Mouse (Mus musculus): Measurements from ENCODE around the gene Cldn9. TPM values are rescaled to one million over a fixed set of nuclear protein-coding genes. Genes with fewer than 3 reads are reported as not detected.
A peak's percentile ranks its signal among the peaks of the same experiment; 100 is the strongest.

Cldn9 gene
- total RNA-seq, 1 experiment from 2014 or later = not detected

DNA sequence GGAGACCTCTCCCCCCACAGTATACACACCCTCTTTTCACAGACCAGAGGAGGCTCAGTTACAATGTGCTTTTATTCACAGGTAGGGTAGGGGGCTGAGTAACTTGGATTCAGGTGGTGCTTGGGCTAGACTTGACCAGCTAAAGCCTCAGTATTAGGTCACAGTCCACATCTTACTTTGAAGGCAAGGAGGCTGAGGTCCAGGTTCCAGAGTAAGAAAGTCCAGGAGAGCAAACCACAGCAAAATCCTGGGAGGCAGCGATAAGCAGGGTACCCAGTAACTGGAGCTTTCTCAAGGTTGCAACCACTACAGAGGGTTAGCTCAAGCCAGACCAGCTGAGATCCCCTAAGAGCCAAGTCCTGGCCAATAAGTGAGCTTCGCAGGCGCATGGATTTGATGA, 1.3 kb downstream of the Cldn9 start:
- ATAC-seq (ENCODE audit: extremely low read depth, insufficient number of reproducible peaks, low FRiP score, poor library complexity, severe bottlenecking) = no peak

- ATAC-seq (ENCODE audit: extremely low read depth, insufficient number of reproducible peaks, low FRiP score, poor library complexity, severe bottlenecking) = no peak
Observed at GRCm38 (mm10) chr17:23682092-23682491, 1.7 kb downstream of the Cldn9 start.

GRCm38 (mm10) chr17:23681086-23681485, 2.7 kb downstream of the Cldn9 start:
- no peak for ATAC-seq (ENCODE audit: extremely low read depth, insufficient number of reproducible peaks, low FRiP score, poor library complexity, severe bottlenecking)

DNA sequence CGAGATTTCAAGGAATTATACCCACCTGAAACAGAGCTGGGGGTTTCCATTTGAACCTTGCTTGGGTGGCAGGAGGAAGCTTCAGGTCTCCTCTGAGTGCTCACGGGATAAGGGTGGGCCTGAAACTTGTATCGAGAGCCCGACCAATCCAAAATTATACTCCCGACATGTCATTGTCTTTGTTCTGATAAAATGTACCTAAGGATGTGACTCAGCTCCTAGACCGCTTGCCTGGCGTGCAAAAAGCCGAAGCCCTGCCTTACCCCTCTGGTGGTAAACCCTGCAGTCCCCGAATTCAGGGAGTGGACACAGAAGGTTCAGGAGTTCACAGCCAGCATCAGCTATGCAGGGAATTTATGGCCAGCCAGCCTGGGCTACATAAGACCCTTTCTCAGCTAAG, 3.5 kb downstream of the Cldn9 start:
- no peak for ATAC-seq (ENCODE audit: extremely low read depth, insufficient number of reproducible peaks, low FRiP score, poor library complexity, severe bottlenecking)

DNA sequence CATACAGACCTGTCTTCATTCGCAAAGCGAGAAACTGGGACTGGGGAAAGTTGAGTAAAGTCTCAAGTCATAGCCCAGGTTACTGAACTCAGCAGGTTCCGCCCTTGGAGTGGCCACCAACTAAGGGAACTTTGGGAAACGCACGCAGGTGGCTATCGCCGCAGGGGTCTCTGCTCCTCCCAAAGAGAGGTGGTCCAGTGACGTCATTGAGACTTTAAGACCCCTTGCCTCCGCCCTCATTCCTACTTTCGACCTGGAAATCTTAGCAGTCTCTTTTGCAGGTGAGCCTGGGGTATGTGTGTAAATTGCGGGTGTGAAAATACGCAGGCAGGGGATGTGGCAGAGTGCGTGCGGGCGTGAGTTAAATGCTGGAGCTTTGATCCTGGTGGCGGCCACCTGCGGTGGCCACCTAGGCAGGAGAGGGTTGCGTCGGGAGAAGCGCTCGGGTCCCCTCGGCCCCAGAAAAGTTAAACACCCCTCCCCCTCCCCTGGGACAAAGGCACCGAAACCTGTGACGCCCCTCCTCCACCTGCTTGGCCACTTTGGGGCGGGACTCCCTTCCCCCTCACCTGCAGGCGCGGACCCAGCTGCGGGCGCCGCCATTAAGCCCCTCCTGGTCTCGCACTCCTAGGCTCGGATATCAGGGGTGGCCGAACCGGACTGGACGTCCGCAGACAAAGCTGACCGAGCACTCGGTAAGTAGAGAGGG, 4.5 kb downstream of the Cldn9 start, which contains the start of gene Cldn6:
Cldn6 (plus strand) TSS at position 123 of the 709 bp plus-strand sequence.
- no peak for ATAC-seq (ENCODE audit: extremely low read depth, insufficient number of reproducible peaks, low FRiP score, poor library complexity, severe bottlenecking)

- ATAC-seq (ENCODE audit: extremely low read depth, insufficient number of reproducible peaks, low FRiP score, poor library complexity, severe bottlenecking) = peak; percentile 37; the same call in 1 of the 2 replicates
Observed at GRCm38 (mm10) chr17:23677236-23677679, 6.6 kb downstream of the Cldn9 start, which contains the start of gene Tnfrsf12a. Gene Tnfrsf12a, minus strand, starts transcription at chr17:23677468.

GRCm38 (mm10) chr17:23676473-23677031, 7.3 kb downstream of the Cldn9 start:
- no peak for ATAC-seq (ENCODE audit: extremely low read depth, insufficient number of reproducible peaks, low FRiP score, poor library complexity, severe bottlenecking)

DNA sequence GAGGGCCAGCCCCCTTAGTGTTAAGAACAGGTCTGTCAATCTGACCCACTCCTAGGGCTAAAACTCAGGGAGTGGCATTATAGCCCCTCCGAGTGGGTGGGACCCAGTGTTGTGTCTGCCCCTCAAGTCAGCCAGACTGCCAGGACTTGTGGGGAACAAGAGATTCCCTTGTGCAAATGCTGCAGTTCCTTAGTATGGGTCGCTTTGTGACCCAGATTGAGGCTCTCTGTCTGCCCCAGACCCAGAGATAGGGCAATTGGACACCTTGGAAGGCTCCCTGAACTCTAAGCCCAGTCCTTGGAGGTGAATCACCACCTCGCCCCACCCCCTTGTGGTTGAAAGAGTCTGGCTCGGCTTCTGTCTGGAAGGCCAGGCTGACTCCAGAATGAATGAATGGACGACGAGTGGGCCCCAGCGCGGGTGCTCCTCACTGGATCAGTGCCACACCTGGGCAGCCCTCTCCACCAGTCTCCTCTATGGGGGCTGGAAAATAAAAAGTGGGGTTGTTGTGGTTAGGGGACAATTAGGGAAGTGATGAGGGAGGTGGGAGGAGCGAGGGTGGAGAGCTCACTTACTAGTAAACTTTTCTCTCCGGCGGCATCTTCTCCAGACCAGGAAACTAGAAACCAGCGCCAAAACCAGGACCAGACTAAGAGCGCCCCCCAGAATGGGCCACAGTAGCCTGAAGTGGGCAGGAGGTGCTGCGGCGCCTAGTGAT, 8.1 kb downstream of the Cldn9 start:
- ATAC-seq (ENCODE audit: extremely low read depth, insufficient number of reproducible peaks, low FRiP score, poor library complexity, severe bottlenecking) = no peak

GRCm38 (mm10) chr17:23675127-23675526, 8.7 kb downstream of the Cldn9 start:
- ATAC-seq (ENCODE audit: extremely low read depth, insufficient number of reproducible peaks, low FRiP score, poor library complexity, severe bottlenecking) = no peak

GRCm38 (mm10) chr17:23674271-23674952, 9.4 kb downstream of the Cldn9 start:
- no peak for ATAC-seq (ENCODE audit: extremely low read depth, insufficient number of reproducible peaks, low FRiP score, poor library complexity, severe bottlenecking)

GRCm38 (mm10) chr17:23673424-23674073, 10.3 kb downstream of the Cldn9 start, which contains the start of the genes Hcfc1r1 and Thoc6:
Gene Hcfc1r1, plus strand, starts transcription at chr17:23673596.
Gene Thoc6, minus strand, starts transcription at chr17:23673882.
- peak; percentile 89 for ATAC-seq (ENCODE audit: extremely low read depth, insufficient number of reproducible peaks, low FRiP score, poor library complexity, severe bottlenecking)

DNA sequence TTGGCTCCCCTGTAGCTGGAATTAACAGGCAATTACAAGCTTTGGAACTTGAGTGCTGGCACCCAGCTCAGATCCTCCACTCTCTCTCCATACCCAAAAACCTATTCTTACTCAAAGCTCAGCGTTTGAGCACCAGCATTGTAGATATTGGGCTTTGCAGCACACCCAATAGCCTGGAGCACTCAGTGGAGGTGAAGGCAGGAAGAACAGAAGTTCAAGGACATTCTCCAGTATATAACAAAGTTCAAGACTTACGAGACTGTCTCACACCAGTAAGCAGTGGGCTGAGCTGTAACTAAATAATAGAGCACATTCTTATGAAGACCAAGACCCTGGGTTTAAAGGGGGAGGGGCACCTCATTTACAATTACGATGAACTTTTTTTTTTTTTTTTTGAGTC, 11.1 kb downstream of the Cldn9 start:
- no peak for ATAC-seq (ENCODE audit: extremely low read depth, insufficient number of reproducible peaks, low FRiP score, poor library complexity, severe bottlenecking)

DNA sequence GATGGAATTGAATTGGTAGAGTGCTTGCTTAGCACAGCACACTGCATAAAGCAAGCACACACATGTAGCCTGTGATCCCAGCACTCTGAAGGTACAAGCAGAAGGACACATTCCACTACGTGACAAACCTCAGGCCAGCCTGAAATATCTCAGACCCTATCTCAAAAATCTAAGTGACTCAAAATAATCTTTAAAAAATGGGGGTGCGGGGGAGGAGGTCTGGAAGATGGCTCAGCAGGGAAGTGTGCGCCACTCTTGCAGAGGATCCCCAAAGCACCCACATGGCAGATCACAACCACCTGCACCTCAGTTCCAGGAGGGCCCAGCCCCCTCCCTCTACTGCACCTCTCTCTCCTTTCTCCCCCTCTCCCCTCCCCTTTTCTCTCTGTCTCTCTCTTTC, 12.3 kb downstream of the Cldn9 start:
- ATAC-seq (ENCODE audit: extremely low read depth, insufficient number of reproducible peaks, low FRiP score, poor library complexity, severe bottlenecking) = no peak

DNA sequence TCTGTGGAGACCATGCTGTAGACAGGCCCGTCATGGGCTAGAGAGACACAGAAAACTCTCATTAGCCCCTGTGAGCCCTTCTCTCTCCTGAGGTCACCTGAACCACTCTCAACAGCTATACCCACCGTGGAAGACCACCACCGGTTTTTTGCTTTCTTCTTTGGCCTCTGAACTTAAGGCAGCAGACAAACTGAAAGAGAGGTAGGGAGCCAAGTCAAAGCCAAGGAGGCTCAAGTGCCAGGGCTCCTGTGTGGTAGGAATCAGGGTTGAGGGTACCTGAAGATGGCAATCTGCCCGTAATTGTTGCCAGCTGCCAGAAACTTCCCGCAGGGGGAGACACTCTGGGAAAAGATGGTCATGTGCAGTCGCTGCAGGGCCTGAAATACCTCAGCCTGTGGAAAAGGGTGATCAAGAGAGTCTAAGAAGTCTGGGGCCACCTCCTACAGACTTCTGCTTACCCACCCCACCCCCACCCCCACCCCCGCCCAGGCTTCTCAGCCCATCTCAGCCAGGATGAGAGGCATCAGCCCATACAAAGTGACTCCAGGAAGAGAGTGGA, 13.2 kb downstream of the Cldn9 start:
- no peak for ATAC-seq (ENCODE audit: extremely low read depth, insufficient number of reproducible peaks, low FRiP score, poor library complexity, severe bottlenecking)

GRCm38 (mm10) chr17:23665511-23665910, 18.3 kb downstream of the Cldn9 start:
- no peak for ATAC-seq (ENCODE audit: extremely low read depth, insufficient number of reproducible peaks, low FRiP score, poor library complexity, severe bottlenecking)

DNA sequence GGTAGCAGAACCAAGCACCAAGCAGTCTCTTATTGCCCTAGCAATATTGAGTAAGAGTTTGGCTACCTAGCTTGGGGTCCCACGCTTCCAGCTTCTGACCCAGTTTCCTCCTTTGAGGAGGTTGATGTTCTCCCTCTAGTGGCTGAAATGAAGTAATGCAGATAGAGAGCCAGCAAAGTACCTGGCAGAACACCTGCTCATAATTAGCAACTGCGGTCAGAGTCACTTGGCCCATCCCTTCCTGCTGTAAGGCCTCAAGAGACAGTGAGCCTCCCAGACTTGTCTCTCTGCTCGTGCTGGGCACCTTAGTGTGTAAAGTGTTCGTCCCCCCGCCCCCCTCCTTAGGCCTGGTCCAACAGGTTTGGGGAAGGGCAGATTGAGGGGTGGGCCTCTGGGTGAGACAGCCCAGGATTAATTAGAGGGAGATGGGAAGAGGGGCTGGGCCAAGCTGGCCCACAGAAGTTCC, 19.2 kb downstream of the Cldn9 start:
- ATAC-seq (ENCODE audit: extremely low read depth, insufficient number of reproducible peaks, low FRiP score, poor library complexity, severe bottlenecking) = peak; percentile 61

- no peak for ATAC-seq (ENCODE audit: extremely low read depth, insufficient number of reproducible peaks, low FRiP score, poor library complexity, severe bottlenecking)
Observed at GRCm38 (mm10) chr17:23661526-23661925, 22.3 kb downstream of the Cldn9 start.

- ATAC-seq (ENCODE audit: extremely low read depth, insufficient number of reproducible peaks, low FRiP score, poor library complexity, severe bottlenecking) = no peak
Observed at GRCm38 (mm10) chr17:23660876-23661200, 23.0 kb downstream of the Cldn9 start.
